Mouse (Mus musculus): ENCODE data around the gene Lamb3.

Lamb3 gene

DNA sequence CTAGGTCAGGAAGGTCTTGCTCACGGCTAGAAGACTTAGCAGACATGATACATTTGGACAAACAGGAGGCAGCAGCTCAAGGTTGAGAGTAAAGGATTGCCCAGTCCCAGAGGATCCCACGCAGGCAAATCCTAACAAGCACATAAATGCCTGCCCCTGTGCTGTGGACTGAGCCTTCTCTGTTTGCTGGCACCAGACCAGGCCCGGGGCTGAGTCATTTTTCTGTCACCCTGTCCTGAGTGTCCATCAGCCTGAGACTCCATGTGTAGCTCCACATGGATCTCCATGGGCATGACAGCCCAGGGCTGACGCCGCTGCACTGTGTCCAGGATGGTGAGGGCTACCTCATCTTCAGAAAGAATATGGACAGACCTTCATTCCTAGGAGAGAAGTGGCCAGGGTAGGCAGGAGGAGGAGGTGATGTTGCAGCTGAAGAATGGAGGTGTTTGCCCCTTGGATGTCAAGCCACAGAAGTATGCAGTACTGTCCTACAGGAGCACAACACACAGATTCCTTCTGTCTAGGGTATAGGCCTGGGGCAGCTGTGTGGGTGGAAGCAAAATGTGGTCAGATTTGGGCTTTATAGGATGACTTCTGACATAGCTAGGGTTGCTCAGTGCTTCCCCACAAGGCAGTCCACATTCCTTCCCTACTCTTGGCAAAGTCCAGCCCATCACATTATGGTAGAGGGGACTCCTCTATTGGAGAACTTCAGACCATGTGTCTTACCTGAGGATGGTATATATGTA is 134.9 kb downstream of the Lamb3 start:
- no peak for DNase-seq (ENCODE audit: low read depth)

DNA sequence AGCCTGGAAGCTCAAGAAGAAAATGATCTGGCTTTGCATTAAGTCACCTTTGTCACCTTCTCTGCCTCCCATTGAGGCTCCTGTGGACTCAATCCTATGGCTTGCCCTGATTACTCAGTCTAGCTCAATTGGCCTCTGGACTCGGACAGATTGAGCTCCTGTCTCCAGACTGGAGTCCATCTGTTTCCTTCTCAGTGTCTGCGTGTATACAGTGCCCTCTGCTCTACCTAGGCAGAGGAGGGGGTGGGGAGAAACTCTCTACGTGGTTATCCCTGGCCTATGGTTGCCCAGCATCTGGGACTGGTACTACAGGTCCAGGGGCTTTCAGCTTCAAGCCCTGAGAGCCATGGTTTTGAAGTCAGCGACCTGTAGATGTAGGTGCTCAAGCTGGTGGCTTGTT is 136.4 kb downstream of the Lamb3 start:
- no peak for DNase-seq (ENCODE audit: low read depth)

DNA sequence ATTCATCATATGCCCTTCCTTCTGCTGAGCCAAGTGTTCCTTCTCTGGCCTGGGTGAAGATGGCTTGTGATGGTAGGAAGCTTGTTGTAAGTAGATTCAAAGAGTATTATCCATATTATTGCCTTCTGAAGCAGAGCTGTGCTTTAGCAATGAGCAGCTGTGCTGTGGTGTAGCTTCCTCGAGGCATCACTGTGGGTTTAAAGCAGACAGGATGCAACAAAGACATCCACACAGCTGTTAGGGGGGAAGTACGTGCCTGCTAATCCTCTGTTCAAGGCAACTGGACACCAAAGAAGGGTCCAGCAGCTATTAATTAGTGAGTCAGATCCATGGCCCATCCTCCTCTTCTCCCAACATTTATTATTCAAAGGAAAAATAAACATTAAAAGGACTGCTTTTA is 137.5 kb downstream of the Lamb3 start:
- peak; percentile 59 for DNase-seq (ENCODE audit: low read depth)

DNA sequence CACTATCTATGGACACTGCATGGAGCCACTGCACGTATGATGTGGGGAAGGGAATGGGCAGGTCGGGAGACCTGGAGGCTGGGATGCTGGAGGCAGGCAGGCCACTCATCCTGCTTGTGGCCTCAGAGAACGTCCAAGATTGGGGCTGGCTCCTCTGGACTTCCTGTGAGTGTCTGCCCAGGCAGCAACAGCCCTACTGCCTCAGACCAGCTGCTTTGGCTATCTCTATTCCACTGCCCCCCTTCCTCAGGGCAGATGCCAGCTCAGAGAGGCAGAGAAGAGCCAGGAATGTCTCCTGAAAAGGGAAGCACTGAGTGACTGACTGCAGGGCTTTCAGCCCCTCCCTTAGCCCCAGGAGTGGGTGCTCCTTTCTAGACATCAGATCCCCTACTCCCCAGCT is 139.4 kb downstream of the Lamb3 start:
- DNase-seq (ENCODE audit: low read depth) = no peak

DNA sequence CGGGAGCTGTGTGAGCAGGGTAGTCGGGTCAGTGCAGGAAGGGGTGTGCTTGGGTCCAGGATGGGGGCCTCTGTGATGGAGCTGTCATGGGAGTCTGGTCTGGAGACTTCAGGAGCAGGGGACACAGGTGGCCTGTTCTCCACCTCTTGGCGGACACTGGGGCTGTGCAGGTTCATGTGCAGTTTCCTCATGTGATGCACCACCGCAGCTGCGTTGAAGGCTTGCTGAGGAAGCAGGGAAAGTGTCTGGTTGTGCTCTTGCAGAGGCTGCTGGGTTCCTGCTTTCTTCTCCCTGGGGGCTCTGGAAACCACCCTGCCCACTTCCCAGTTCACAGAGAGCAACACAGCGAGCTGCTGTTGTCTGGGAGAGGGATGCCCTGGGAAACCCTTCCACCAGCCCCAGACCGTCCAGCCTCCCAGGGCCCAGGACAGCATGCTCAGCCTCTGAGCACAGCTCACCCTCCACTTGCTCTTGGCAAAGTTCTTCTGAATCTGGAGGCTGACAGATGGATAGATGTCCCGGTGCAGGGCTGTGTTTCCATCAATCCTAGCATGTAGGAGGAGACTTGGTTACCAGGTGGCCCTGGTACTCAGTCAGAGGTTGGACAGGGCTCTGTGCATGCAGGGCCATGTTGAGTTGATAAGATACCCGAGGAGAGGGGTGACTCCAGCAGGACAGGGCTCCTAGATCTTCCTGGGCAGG is 140.9 kb downstream of the Lamb3 start:
- no peak for DNase-seq (ENCODE audit: low read depth)

DNA sequence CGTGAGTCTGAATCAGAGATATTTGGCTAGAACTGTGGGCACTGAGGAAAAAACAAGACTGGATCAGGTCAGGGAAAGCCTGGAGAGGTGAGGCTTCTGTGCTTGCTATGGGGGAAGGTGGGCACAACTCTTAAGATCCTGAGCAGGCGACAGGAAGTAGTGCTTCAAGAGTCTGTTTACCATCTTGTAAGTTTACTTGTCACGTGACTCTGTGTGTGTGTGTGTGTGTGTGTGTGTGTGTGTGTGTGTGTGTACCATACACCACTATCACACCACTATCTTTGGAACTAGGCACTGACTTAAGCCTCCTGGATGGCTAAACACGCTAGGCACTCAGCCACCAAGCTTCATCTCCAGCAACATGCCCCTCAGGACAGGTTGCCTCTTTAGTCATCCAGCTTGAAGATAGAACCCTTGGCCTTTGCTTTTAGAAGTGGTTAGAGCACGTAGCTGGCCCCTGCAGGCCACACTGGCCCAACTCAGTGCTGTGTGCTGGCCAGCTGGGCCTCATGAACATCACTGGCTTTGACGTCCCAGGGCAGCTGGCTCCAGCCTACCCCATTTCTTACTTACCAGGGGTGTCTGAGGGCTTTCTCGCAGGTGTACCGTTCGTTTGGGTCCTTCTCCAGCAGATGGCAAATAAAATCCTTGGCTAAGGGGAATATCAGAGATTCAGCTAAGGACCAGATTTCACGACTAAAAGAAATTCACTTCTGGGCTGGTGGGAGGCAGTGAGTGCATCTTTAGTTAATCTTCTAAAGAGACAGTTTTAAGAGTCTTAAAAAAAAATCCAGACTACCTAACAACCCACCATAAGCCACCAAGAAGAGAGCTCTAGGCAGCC is 142.4 kb downstream of the Lamb3 start:
- DNase-seq (ENCODE audit: low read depth) = peak; percentile 69

DNA sequence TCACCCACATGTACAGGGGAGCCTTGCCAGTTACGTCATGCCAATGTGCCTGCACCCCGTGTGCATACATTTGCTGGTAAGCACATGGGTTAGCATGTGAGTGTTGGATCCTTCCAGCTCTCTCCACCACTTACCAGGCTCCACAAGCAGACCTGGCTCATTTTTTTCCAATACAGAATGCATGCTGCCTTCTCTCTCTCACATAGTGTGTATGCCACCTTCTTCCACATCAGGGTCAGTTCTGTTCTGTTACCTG is 143.0 kb downstream of the Lamb3 start:
- no peak for DNase-seq (ENCODE audit: low read depth)

DNA sequence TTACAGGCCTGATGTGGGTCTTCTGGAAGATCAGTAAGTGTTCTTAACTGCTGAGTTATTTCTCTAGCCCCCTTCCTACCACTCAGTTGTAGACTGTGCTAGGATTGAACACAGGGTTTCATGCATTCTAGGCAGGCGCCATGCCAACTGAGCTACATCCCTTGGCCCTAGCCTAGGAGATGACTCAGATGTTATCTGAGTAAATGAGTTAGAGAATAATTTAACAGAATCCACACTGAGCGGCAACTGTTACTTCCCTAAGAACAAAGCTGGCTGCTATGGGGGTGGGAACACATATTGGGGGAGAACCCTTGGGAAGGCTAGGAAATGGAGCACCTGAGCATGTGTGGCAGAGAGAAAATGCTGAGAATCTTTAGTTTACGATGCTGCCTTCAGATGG is 144.1 kb downstream of the Lamb3 start:
- no peak for DNase-seq (ENCODE audit: low read depth)

DNA sequence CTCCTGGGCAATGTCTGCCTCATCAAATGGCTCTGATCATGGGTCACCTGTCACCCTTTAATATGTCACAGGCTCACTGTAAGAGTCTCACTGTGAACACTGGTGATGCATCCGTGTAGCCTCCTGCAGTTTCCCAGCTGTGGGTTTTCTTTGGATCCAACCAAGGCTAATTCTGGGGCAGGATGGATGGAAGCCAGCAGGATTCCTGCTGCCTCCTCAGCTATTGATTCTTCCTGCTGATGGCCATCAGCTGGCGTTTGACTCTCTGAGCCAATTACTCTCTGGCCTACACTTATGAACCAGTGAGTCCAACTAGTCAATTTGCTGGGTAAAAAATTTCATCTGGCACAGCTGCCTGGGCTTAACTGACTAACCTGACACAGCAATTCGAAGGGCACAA is 151.7 kb downstream of the Lamb3 start:
- DNase-seq (ENCODE audit: low read depth) = no peak

DNA sequence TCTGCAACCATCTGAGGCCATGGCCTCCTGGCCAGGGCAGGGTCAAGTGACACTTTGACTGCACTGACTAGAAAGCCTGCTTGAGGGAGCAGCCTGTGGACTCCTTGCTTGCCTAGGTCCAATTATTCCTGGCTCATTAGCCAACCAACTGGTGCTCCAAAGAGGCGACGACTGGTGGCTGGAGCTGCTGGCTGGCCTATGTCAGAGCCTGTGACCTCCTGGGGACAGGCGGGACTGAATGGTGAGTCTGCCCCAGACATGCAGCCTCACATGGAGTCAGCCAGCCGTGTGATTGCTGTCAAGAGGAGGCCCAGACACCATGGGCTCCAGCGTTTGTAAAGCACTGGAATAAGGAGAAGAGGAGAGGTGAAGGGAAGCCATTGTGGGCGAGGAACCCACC is 153.7 kb downstream of the Lamb3 start:
- DNase-seq (ENCODE audit: low read depth) = no peak

DNA sequence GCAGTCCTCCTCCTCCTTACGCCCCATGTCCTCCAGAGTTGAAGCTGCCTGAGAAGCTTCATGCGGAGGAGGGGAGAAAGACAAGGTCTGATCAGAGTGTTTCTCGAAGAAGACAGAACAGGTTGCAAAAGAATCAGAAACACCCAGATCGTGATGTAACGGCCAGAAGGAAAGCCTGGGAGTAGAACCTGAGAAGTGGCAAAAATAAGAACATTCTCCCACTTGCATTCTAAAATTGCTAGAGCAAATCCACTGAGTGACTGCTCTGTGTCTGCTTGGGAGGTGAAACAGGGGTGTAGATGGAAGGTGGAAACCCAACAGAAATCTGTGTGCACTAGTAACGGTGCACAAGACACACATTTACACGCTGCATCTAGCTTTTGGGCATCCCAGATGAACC is 154.6 kb downstream of the Lamb3 start:
- no peak for DNase-seq (ENCODE audit: low read depth)

DNA sequence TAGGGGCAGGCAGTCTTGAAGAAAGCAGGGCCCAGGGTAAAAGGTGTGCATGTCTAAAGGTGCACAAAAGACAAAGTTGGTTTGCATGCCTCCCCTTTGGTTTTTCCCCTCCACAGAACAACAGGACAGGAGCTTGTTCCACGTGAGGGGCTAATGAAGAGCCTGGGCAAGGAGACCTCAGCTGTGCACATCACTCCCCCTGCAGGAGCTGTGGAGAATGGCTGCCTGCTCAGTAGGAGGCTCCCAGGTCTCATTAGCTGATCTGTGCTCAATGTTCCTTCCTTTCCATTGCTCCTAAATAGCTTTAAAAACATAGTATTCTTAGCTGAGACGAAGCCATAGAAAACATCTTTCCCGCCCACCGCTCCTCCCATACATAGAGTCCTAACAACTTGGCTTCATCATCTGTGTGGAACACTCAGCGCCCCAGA is 156.3 kb downstream of the Lamb3 start:
- peak; percentile 79 for DNase-seq (ENCODE audit: low read depth)

DNA sequence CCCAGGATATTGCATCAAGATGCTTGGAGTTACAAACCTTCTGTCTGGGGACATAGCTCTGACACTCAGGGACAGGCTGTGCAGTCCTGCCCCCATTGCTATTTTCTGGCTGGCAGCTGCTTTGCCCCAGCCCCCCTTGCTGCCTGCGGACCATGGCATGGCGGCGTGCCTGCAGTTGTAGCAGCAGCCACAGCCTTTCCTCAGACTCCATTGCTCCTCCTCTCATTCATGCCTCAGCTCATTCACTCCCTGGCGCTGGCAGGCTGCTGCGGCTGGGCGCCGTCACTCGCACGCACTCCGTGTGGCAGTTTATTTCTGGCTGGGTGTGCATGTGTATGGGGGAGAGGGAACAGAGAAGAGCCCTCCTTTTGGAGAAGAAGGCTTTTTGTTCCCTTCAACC is 160.6 kb downstream of the Lamb3 start:
- DNase-seq (ENCODE audit: low read depth) = no peak

DNA sequence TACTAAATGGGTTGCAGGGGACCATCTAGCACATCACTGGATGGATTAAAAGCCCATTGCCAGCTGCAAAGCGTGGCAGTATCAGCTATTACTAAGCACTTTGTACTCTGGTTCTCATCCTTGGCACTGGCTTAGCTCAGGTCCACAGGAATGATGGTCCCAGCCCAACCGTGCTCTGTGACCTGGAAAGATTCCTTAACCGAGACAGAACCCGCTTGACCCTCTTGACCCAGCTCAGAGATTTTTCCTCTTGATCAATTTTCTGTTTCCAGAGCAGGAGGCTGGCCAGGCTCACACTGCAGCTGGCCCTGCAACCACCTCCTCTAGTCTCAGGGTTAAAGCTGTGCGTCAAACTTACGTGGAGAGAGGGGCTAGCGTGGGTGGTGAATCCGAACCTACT is 161.6 kb downstream of the Lamb3 start:
- no peak for DNase-seq (ENCODE audit: low read depth)

DNA sequence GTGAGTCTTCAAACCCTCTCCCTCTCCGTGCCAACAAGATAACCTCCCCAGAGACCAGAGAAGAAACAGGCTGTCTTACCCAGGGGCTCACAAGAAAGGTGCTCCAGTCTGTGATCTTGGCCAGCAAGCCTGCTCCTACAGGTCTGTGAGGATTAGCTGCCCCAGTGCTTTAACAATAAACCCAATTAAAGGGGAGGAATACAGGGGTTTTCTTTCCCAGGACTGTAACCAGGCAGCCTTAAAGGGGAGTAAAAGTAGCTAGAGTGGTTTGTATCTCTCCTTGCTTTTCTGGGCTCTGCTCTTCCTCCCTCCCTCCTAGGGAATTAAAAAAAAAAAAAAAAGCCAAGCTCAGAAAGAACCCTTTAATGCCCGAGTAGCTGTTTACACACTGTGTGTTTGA is 162.6 kb downstream of the Lamb3 start, which contains the start of gene Camk1g:
TSS of gene Camk1g (minus strand) at position 203 of the 400 bp plus-strand sequence.
- DNase-seq (ENCODE audit: low read depth) = no peak

DNA sequence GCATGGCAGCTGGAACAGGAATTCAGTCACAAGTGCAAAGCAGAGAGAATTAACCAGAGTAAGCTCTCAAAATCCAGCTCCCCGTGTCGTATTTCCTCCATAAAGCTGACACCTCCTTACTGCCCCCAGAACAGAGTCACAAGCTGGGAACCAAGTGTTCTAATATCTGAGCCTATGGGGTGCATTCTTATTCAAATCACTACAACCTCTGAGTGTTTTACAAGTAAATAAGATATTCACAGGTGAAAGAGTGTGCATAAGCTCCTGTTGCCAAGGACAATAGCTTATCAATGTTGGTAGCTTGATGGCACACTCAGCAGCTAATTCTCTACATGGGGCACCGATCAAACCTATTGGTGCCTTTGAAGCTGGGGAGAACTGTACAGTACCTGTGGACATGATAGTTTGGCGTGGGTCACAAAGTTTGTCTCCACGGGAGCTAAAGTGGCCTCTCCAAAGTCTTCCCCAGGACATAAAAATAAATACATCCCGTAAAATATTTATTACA is 166.5 kb downstream of the Lamb3 start:
- DNase-seq (ENCODE audit: low read depth) = no peak

DNA sequence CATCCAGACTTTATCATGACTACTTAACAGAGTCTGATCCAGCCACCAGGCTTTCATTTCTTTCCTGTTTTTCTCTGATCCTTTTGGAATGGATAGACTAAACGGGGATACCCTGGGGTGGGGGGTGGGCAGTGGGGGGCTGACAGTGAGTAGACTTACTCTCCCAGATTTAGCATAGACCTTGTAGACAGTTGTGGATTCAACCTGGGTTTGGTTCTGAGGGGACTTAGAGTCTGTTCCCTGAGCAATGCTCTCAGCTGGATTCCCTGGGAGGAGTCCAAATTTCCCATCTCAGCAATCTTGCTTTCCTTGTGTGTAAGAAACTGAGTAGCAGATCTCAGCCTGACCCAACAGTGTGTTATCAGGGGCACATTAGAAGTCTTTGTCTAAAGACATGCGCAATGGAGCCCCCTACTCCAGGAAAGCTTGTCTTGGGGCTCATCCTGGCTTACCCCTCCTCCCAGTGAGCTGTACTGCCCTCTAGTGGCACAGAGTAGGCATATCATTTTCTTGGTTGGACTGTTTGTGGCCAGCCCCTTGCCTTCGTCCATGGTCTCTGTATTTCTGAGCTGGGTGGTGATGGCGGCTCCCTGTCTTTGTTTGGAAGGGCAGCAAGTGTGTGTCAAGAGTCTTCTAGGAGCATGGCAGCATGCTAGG is 169.1 kb downstream of the Lamb3 start:
- DNase-seq (ENCODE audit: low read depth) = peak; percentile 80

DNA sequence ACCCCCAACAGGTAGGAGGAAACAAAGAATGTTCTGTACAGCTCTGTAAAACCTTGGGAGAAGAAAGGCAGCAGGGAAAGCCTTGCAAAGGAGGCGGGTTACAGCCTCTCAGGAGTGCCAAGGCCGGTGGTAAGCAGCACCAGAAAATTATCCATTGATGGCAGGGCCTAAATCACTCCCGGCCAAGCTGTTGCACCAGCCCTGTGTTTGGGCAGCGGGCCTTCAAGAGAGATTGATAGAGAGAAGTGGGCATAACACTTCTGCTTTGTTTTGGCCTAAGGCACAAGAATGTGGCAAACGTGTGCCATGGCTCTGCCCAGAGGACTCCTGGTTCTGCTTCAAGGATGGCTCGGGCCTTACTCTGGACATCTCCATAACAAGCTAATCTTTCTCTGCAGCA is 172.1 kb downstream of the Lamb3 start:
- no peak for DNase-seq (ENCODE audit: low read depth)

DNA sequence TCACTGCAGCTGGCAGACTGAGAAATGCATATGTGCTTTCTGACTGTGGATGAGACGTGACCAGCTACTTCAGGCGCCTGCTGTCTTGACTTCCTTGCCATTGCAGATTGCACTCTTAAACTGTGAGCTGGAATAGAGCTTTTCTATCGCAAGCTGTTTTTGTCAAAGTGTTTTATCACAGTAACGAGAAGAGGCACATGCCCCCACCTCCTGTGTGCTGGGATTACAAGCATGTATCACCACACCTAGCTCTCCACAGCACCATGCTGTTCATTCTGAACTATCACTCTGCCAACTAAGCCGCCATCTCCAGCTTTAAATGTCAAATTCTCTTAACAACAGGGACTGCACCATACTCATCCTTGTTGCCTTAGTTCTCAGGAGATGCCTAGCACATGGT is 173.4 kb downstream of the Lamb3 start:
- no peak for DNase-seq (ENCODE audit: low read depth)

DNA sequence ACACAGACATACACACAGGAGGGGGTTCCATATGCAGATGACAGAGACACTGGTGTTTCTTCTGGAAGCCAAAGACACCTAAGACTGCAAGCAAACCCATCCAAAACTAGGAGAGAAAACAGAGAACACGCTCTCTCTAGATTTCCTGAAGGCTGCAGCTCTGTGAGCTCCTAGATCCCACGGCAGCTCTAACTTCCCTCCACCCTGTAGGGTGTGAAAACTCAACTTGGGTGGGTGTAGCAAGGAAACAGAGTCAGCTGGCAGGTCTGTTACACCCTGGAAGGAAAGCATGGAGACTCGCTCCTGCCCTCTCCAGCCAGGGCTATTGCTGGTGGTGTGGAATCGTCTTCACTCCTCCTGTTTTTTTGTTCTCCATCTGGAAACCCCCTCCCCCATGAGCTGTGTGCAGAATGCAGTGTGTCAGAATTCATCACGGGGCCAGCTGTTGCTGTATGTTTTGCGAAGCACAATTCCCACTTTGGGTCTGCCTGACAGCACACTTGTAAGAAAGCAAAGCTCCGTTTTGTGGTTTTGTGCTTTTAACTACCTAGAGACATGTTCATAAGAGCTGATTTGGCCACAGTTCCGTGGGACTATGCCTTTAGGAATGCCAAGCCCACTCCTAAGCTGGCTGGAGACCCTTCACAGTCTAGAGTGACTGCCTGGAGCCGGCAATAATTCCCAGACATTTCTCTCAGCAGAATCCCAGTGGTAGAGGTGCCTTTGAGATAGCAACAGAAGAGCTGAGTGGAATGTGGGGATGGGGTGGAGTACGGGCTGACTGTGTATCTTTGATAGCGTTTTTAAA is 174.3 kb downstream of the Lamb3 start:
- no peak for DNase-seq (ENCODE audit: low read depth)

DNA sequence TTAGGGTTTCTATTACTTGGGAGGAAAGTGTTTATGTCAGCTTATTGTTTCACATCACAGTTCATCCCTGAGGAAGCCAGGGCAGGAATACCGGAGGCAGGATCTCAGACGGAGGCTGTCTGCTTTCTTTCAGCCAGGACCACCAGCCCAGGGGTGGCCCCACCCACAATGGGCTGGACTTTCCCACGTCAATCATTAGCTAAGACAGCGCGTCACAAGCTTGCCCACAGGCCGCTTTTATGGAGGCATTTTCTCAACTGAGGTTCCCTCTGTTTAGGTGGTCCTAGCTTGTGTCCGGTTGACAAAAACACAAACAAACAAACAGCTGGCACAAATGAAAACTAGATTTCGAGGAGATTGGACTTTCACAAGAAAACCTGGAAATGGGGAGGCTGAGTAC is 174.9 kb downstream of the Lamb3 start:
- peak; percentile 41 for DNase-seq (ENCODE audit: low read depth)
